Mouse (Mus musculus) myocyte (in vitro differentiated cells): Measurements from ENCODE around the gene Cd300e.

Experiments
- CEBPB ChIP-seq: IDR thresholded peaks from 2 replicates; pipeline ENCODE4 v1.6.1; 2011; ENCODE audit warnings: mild to moderate bottlenecking, moderate library complexity; ENCODE audit not compliant: poor library complexity, insufficient read depth, severe bottlenecking
- E2F4 ChIP-seq: IDR thresholded peaks from one replicate; pipeline ENCODE4 v1.6.1; 2011; ENCODE audit warnings: mild to moderate bottlenecking, control low read depth, moderate library complexity; ENCODE audit not compliant: insufficient read depth
- MAX ChIP-seq: IDR thresholded peaks from one replicate; pipeline ENCODE4 v1.6.1; 2011; ENCODE audit warnings: low read depth, mild to moderate bottlenecking, control low read depth
- MYOD1 ChIP-seq, 3 experiments: IDR thresholded peaks; one replicate each; pipeline ENCODE4 v1.6.1; 2011; ENCODE audit warnings: control low read depth in 2 of 3, low read depth in 2 of 3, mild to moderate bottlenecking in 2 of 3, moderate library complexity in 1 of 3; ENCODE audit not compliant: insufficient read length in 2 of 3, control insufficient read depth in 1 of 3
- MYOG ChIP-seq, 3 experiments: IDR thresholded peaks; one replicate each; pipeline ENCODE4 v1.6.1; 2011; ENCODE audit warnings: control low read depth in 2 of 3, low read depth in 2 of 3, mild to moderate bottlenecking in 2 of 3; ENCODE audit not compliant: insufficient read length in 2 of 3, control insufficient read depth in 1 of 3, insufficient read depth in 1 of 3
- POLR2A ChIP-seq: IDR thresholded peaks from one replicate; pipeline ENCODE4 v1.6.1; 2011; ENCODE audit warnings: low read depth, mild to moderate bottlenecking, control low read depth, moderate library complexity; ENCODE audit not compliant: insufficient read length
- REST ChIP-seq: IDR thresholded peaks from one replicate; pipeline ENCODE4 v1.6.1; 2011; ENCODE audit warnings: mild to moderate bottlenecking, control low read depth, moderate library complexity; ENCODE audit not compliant: insufficient read depth, insufficient read length
- TCF12 ChIP-seq: IDR thresholded peaks from one replicate; pipeline ENCODE4 v1.6.1; 2011; ENCODE audit warnings: mild to moderate bottlenecking, control low read depth; ENCODE audit not compliant: poor library complexity, insufficient read depth, severe bottlenecking
- TCF3 ChIP-seq: IDR thresholded peaks from one replicate; pipeline ENCODE4 v1.6.1; 2011; ENCODE audit warnings: low read depth, control low read depth; ENCODE audit not compliant: insufficient read length
- USF1 ChIP-seq: IDR thresholded peaks from one replicate; pipeline ENCODE4 v1.6.1; 2011; ENCODE audit warnings: low read depth, mild to moderate bottlenecking, control low read depth, moderate library complexity

- TF ChIP-seq MYOD1 (IDR thresholded peaks at IDR 0.05; ENCODE audit: control insufficient read depth in 1 of 3, insufficient read length in 2 of 3, low read depth in 2 of 3) (no peak), POLR2A (no peak), USF1 (no peak), TCF12 (no peak), REST (no peak), MYOG (IDR thresholded peaks at IDR 0.05; ENCODE audit: control insufficient read depth in 1 of 3, insufficient read depth in 1 of 3, insufficient read length in 2 of 3, low read depth in 2 of 3) (no peak), TCF3 (no peak), MAX (no peak), CEBPB (no peak), E2F4 (no peak)
Measured at GRCm38 (mm10) chr11:115075407-115075806, 13.4 kb upstream of the Cd300e start.
